Mouse (Mus musculus): Measurements from ENCODE around the gene Zfyve28.

Gene Zfyve28

GRCm38 (mm10) chr5:34213659-34214058, 74.6 kb downstream of the Zfyve28 start:
- no peak for DNase-seq (ENCODE audit: low read depth, low spot score)

GRCm38 (mm10) chr5:34210279-34210678, 78.0 kb downstream of the Zfyve28 start:
- DNase-seq (ENCODE audit: low read depth, low spot score), result peak; percentile 93

GRCm38 (mm10) chr5:34207503-34207902, 80.7 kb downstream of the Zfyve28 start:
- DNase-seq (ENCODE audit: low read depth, low spot score), result no peak

GRCm38 (mm10) chr5:34205788-34206187, 82.5 kb downstream of the Zfyve28 start:
- no peak for DNase-seq (ENCODE audit: low read depth, low spot score)

- DNase-seq (ENCODE audit: low read depth, low spot score), result no peak
Measured at GRCm38 (mm10) chr5:34204911-34205310, 83.3 kb downstream of the Zfyve28 start.

- no peak for DNase-seq (ENCODE audit: low read depth, low spot score)
Measured at GRCm38 (mm10) chr5:34202006-34202405, 86.2 kb downstream of the Zfyve28 start.

GRCm38 (mm10) chr5:34201396-34201795, 86.9 kb downstream of the Zfyve28 start:
- DNase-seq (ENCODE audit: low read depth, low spot score), result no peak

- DNase-seq (ENCODE audit: low read depth, low spot score), result no peak
Measured at GRCm38 (mm10) chr5:34198615-34199014, 89.6 kb downstream of the Zfyve28 start.

GRCm38 (mm10) chr5:34197243-34197642, 91.0 kb downstream of the Zfyve28 start:
- no peak for DNase-seq (ENCODE audit: low read depth, low spot score)

- DNase-seq (ENCODE audit: low read depth, low spot score), result no peak
Measured at GRCm38 (mm10) chr5:34196423-34196822, 91.8 kb downstream of the Zfyve28 start.

- DNase-seq (ENCODE audit: low read depth, low spot score), result no peak
Measured at GRCm38 (mm10) chr5:34195786-34196185, 92.5 kb downstream of the Zfyve28 start.

GRCm38 (mm10) chr5:34194975-34195662, 93.1 kb downstream of the Zfyve28 start:
- no peak for DNase-seq (ENCODE audit: low read depth, low spot score)

- no peak for DNase-seq (ENCODE audit: low read depth, low spot score)
Measured at GRCm38 (mm10) chr5:34194426-34194825, 93.8 kb downstream of the Zfyve28 start.

- DNase-seq (ENCODE audit: low read depth, low spot score), result peak; percentile 20
Measured at GRCm38 (mm10) chr5:34191843-34192242, 96.4 kb downstream of the Zfyve28 start.

GRCm38 (mm10) chr5:34191021-34191420, 97.2 kb downstream of the Zfyve28 start:
- DNase-seq (ENCODE audit: low read depth, low spot score), result no peak

GRCm38 (mm10) chr5:34189521-34189920, 98.7 kb downstream of the Zfyve28 start:
- no peak for DNase-seq (ENCODE audit: low read depth, low spot score)

- no peak for DNase-seq (ENCODE audit: low read depth, low spot score)
Measured at GRCm38 (mm10) chr5:34188856-34189255, 99.4 kb downstream of the Zfyve28 start.

GRCm38 (mm10) chr5:34187601-34188316, 100.5 kb downstream of the Zfyve28 start, which contains the start of gene Mxd4:
Gene Mxd4 (minus strand): TSS chr5:34187720.
- DNase-seq (ENCODE audit: low read depth, low spot score), result peak; percentile 100

- DNase-seq (ENCODE audit: low read depth, low spot score), result peak; percentile 44
Measured at GRCm38 (mm10) chr5:34186961-34187391, 101.3 kb downstream of the Zfyve28 start.

GRCm38 (mm10) chr5:34186391-34186790, 101.9 kb downstream of the Zfyve28 start:
- no peak for DNase-seq (ENCODE audit: low read depth, low spot score)

- no peak for DNase-seq (ENCODE audit: low read depth, low spot score)
Measured at GRCm38 (mm10) chr5:34185791-34186190, 102.5 kb downstream of the Zfyve28 start.

GRCm38 (mm10) chr5:34185051-34185580, 103.1 kb downstream of the Zfyve28 start:
- no peak for DNase-seq (ENCODE audit: low read depth, low spot score)

GRCm38 (mm10) chr5:34183976-34184375, 104.3 kb downstream of the Zfyve28 start:
- no peak for DNase-seq (ENCODE audit: low read depth, low spot score)
